Mouse (Mus musculus) kidney, adult 8-10 months (tissue): ENCODE results near the gene Has3.

ENCODE experiments used
- DNase-seq, 2 experiments: peaks; one replicate each; pipeline ENCODE4 v3.0.0; 2022

Has3 gene

GRCm38 (mm10) chr8:106870051-106870450 lies at the start of gene Has3:
Gene Has3 (plus strand): TSS chr8:106870242.
- DNase-seq, result peak in 1 of 2 experiments; percentile 32

DNA sequence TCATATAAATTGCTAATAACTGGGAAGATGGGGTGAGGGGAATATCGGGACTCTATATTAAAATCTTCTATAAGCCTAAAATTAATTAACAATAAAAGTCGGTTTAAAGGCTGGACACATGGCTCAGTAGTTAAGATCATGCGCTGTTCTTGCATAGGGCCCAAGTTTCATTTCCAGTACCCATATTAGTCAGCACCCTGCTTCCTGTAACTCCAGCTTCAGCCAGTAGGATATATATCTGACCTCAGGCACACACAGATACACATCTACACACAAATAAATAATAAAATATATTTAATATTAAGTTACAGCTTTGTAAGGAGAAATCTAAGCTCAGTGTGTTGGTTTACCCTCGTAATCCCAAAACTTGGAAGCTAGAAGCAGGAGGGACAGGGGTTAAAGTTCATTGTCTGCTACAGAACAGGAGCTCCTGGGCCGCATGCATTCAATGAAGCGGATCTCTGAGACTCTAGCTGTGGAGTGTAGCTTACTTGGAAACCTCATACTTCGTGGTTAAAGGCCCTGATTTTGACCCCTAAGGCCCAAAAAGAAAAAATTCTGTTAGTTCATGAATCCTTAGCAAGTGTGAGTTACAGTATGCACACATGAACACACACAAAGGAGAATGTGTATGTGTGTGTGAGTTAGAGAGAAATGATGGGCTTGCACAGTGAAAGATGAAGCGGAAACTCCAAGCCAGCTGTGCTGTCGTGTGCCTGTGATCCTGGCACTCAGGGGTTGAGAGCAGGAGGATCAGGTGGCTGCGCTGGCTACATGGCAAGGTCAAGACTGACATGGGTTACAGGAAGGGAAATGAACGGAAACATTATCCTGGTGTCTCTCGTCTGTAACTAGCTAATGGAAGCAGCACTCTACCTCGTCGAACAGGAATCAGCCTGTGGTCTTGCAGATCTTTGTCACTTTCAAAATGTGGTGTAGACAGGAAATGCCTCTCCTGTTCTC lies 49.2 kb upstream of the Has3 start:
- DNase-seq, result peak in 1 of 2 experiments; percentile 19

GRCm38 (mm10) chr8:106828921-106829320 lies 41.1 kb upstream of the Has3 start:
- DNase-seq, result no peak

GRCm38 (mm10) chr8:106829526-106830045 lies 40.5 kb upstream of the Has3 start:
- peak; percentile 28 to 31 for DNase-seq

GRCm38 (mm10) chr8:106834899-106835298 lies 35.1 kb upstream of the Has3 start:
- peak in 1 of 2 experiments; percentile 25 for DNase-seq

DNA sequence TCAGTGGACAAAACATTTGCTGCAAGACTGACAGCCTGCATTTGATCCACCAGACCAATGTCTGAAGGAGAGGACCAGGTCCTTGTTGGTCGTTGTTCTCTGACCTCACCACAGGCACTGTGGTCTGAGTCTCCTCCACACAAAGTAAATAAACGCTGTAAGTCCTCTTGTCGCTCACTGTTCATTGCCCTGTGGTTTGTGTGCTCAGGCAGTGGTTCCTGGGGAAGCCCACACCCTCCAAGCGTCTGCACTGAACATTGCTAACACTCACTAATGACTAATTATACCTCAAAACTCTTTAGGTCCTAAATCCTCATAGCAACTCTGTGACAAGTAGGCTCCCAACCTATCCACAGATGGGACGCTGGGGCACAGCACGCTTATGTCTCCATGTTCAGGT lies 33.5 kb upstream of the Has3 start:
- no peak for DNase-seq

DNA sequence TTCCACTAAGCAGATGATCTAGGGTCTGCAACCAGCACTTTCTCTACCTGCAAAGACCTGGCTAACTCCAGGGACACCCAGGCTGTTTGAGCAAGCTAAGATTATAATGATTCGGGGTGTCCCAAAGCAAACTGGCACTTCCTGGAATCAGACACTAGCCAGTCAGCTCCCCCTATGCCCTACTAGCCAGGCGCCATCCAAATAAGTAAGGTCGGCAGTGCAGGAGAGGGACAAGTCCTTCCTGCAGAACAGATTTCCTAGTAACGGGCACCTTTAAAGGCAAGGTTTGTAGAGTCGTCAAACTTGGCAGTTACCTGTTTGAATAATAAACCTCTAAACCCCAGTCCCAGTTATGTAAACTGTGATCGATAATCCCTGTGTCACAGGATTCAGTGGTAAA lies 31.2 kb upstream of the Has3 start:
- DNase-seq, result no peak

DNA sequence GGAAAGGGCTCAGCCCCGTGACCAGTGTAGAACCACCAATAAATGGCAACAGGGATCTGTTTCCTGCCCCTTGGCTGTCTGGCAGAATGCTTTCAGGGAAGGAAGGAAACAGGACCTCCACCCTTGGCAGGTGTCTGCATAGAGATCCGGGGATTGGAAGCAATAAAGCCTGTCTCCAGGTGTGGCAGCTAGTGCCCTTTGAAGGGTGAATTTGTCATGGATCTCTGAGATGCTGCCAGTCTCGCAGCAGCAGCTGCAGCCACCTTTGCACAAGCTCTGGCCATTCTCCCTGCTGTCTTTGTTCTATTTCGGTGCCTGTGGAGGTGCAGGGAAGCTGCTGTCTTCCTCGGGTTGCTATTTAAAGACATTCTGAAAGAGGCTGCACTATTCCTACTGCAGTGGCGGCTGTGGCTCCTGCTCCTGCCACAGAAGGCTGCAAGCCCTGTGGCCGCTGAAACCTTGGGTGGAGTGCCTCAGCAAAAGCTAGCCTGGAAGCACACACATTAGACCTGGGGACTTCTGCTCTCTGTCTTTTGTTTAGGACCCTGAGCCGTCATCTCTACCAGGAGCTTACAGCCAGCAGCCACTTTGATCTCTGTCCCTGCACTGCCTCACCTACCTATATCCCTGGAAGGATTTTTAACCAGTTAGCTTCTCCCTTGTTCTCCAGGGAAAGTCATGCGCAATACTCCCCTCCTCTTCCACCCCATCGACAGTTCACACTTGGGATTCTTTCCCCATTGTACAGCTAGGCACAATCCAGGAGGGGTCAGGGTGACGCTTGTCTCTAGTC lies 30.6 kb upstream of the Has3 start:
- DNase-seq, result no peak

DNA sequence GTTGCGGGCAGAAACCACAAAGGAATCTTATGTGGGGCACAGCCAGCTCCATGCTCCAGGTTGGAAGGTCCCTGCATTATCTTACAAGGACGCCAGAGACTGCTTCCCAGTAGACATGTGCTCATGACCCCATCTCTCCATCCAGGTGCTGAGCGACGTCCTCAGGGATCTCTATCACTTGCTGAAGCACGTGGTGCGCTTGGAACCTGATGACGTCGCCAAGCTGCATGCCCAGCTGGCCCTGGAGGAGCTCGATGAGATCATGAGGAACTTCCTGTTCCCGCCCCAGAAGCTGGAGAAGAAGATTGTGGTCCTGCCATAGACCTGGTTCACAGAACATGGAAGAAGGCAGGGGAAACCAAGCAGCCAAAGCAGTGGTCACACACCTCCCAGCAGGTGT lies 20.0 kb upstream of the Has3 start:
- DNase-seq, result no peak

- DNase-seq, result peak in 1 of 2 experiments; percentile 22
Measured at GRCm38 (mm10) chr8:106854534-106855241, 15.4 kb upstream of the Has3 start.

GRCm38 (mm10) chr8:106855242-106855562 lies 14.8 kb upstream of the Has3 start:
- DNase-seq, result no peak

DNA sequence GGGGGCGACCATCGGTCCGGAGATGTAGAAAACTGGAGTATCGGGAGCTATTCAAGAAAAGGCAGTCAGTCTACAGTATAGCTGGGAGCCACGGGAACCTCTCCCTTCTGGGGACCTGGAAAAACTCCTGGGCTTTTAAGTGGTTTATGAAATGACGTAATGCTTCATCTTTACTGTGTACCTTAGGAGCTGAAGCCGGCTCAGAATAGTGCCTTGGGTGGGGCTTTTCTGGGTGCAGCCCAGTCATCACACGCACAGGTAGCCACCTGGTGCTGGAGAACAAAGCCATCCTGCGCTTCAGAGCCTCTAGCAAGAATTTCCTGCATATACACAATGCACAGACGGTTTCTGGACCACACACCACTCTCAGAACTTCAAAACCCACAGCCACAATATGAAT lies 7.2 kb upstream of the Has3 start:
- no peak for DNase-seq

DNA sequence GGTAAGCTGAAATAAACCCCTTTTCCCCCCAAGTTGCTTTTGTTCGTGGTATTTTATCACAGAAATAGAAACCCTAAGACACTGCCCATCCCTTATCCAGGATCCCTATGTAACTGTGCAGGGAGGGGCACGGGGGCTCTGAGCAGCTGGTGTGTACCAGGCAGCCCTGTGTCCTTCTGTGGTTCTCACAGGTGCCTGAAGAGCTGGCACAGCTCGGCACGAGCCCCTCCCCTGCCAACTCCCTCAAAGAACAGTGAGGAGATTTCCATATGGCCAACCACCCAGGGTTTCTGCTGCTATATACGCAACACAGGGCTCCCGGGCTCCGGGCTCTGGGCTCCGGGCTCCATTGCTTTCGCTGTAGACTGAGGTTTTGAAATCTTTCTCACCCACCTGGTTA lies 4.7 kb upstream of the Has3 start:
- DNase-seq, result no peak

- DNase-seq, result peak in 1 of 2 experiments; percentile 46
Measured at GRCm38 (mm10) chr8:106870537-106871327, 690 bp downstream of the Has3 start.

DNA sequence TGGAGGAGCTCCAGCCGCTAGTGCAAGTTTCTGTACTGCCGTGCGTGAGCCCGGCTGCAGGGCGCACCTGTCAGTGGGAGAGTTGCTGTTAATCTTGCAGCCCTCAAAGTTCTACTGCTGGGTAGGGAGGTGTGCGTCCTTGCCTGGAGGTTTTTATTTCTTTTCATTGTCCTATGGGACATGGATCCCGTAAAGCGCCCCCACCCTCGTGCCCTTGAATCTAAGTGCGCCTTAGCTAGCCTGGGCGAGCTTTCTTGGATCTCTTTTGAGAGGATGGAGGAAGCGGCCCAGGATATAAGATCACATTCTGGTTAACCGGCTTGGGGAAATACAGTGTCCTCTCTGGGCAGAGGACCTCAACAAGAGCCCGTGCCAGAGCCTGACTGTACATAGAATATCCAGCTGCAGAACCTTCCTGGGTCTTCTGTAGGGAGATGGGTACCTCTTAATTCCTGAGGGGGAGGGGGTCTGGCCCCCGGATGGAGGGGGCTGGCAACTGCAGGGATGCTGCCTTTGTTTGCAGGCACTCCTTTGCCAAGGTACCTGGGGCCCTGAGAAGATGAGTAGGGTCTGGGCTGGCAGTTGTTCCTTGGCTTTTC lies 1.4 kb downstream of the Has3 start:
- peak in 1 of 2 experiments; percentile 30 for DNase-seq

- DNase-seq, result peak in 1 of 2 experiments; percentile 64
Measured at GRCm38 (mm10) chr8:106871931-106872371, 1.9 kb downstream of the Has3 start.

- DNase-seq, result peak in 1 of 2 experiments; percentile 23
Measured at GRCm38 (mm10) chr8:106872454-106873034, 2.5 kb downstream of the Has3 start.

- no peak for DNase-seq
Measured at GRCm38 (mm10) chr8:106880121-106880707, 10.2 kb downstream of the Has3 start.

DNA sequence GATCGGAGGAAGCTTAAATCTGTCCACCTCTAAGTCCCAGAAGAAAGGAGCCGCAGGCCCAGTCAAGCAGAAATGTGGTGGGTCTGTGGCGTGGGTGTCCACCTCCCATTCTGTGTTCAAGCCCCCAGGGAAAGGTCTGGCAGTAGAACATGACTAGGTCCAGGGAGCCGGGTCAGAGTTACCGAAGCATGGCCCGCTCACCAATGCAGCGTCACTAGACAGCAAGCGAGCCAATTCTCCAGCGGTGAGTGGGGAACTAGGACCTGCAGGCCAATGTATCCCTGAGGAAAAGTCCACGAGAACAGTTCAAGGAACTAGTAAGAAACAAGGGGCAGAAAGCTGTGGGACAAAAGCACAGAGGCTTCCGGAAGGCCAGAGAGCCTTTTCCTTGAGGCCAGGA lies 14.1 kb downstream of the Has3 start:
- peak in 1 of 2 experiments; percentile 40 for DNase-seq

- DNase-seq, result peak; percentile 73 to 76
Measured at GRCm38 (mm10) chr8:106884826-106885400, 14.9 kb downstream of the Has3 start.
